Mouse (Mus musculus) spleen, adult 2 months (tissue): ENCODE measurements around the gene Ccdc183. TPM values are rescaled to one million over a fixed set of nuclear protein-coding genes. Genes with fewer than 3 reads are reported as not detected.

ENCODE experiments used
- DNase-seq, 2 experiments: peaks; one replicate each; pipeline versions ENCODE4 v3.0.0 to v3.0.0-alpha.2; 2012 to 2021; ENCODE audit warnings: low spot score in 2 of 2, low read depth in 1 of 2
- H3K27ac ChIP-seq: fragments of 200-500 bp; 2 replicates; pipeline ENCODE4 v1.5.1; 2012; ENCODE audit warnings: low read length, inconsistent platforms; ENCODE audit not compliant: insufficient read depth
- H3K27me3 ChIP-seq: fragments of 200-500 bp; 2 replicates; pipeline ENCODE4 v1.6.1; 2012; ENCODE audit warnings: mild to moderate bottlenecking, moderate library complexity, low read length, inconsistent platforms; ENCODE audit not compliant: control insufficient read depth, insufficient read depth
- H3K36me3 ChIP-seq: fragments of 200-500 bp; 2 replicates; pipeline ENCODE4 v1.6.1; 2012; ENCODE audit warnings: mild to moderate bottlenecking, low read length, inconsistent platforms; ENCODE audit not compliant: control insufficient read depth, insufficient read depth
- H3K4me1 ChIP-seq: fragments of 200-500 bp; 2 replicates; pipeline ENCODE4 v1.6.1; 2011; ENCODE audit warnings: inconsistent platforms; ENCODE audit not compliant: control insufficient read depth, insufficient read depth, insufficient read length
- H3K4me3 ChIP-seq: fragments of 200-500 bp; 2 replicates; pipeline ENCODE4 v1.5.1; 2011; ENCODE audit warnings: mild to moderate bottlenecking, inconsistent platforms; ENCODE audit not compliant: insufficient read depth, insufficient read length; ENCODE audit errors: extremely low read depth
- CTCF ChIP-seq: fragments of 200-500 bp; IDR thresholded peaks from 2 replicates; pipeline ENCODE4 v1.5.1; 2011; ENCODE audit warnings: mild to moderate bottlenecking, inconsistent platforms; ENCODE audit not compliant: insufficient read depth, insufficient read length, insufficient replicate concordance; ENCODE audit errors: extremely low read depth
- POLR2A ChIP-seq: fragments of 200-500 bp; IDR thresholded peaks from 2 replicates; pipeline ENCODE4 v1.6.1; 2011; ENCODE audit warnings: low read depth, low read length, inconsistent platforms
- WGBS: fragments of 180-500 bp; shearing (Covaris S2); methylation state at CpG from one replicate; pipeline ENCODE4 v1.1.7; 2018; 5-methylcytosine and 5-hydroxymethylcytosine counted together
- polyA plus RNA-seq: library from polyadenylated mRNA; depleted of rRNA; stranded (reverse); fragments of >200 nt; gene quantifications from 2 replicates; pipeline ENCODE4 v1.2.3, GENCODE M21; 2012

The Ccdc183 gene
- polyA plus RNA-seq, 1 experiment, result not detected

DNA sequence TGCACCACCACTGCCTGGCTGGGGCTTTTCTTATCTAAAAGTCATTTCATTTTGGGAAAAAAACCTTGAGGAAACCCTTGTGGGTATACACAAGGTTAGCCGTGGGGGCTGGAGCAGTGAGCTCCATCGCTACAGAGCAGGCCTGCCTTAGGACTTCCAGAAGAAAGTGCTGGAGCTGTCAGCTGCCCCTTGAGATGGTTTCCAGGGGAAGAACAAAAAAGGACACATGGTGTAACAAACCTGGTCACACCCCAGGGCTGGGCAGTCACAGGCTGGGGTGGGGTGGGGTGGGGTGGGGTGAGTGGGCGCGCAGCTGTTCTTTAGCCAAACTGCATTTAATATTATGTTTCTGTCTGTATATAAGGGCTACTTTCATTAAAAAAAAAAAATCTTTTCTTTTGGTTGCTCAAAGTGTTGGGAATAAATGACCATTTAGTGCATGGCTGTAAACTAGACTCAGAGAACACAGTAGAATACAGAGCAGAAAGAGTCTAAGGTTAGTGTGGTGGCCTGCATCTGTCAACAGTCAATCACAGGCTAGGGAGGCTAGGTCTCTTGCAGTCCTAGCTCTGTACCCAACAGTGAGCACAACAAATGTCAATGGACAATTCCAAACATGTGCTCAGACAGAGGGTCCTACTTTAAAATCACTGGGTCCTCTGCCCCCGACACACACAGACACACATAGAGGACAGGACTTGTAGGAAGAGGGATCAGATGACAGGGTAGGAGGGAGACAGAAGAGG is 20.5 kb downstream of the Ccdc183 start:
- Histone ChIP-seq H3K4me3 (no peak overlapping the region), H3K27ac (no peak overlapping the region), H3K27me3 (no peaks in the 10 kb centered on the region), H3K36me3 (peaks cover 40% of the 10 kb centered on the region), H3K4me1 (no peaks in the 10 kb centered on the region)
- no peak for TF ChIP-seq CTCF
- no peak for TF ChIP-seq POLR2A
- 94% methylated on average over 5 of the region's 5 CpGs for WGBS
- no peak for DNase-seq

DNA sequence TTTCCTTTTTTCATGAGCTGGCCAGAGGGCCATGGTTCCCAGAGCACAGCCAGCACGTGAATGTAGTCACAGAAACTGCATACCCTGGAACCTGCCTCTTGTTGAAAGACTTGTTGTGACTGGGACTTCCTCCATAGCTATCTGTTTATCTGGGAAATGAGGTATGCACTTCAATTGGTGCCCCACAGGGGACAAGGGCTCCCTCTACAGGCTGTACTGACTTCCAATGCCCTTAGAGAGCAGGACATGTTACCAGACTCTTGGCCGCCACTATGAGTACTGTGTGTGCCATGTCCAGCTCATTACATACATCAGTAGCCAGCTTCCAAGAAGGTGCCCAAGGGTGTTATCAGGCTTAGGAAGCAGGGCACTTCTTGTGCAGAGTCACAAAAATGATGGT is 25.6 kb downstream of the Ccdc183 start:
- TF ChIP-seq CTCF (peak; percentile 26; the same call in 1 of the 2 replicates), POLR2A (no peak)
- WGBS, result 72% methylated on average over 2 of the region's 2 CpGs
- Histone ChIP-seq H3K27ac (no peak overlapping the region), H3K4me3 (no peak overlapping the region), H3K27me3 (no peaks in the 10 kb centered on the region), H3K4me1 (no peaks in the 10 kb centered on the region), H3K36me3 (peaks cover 19% of the 10 kb centered on the region)
- DNase-seq, result peak in 1 of 2 experiments; percentile 33

DNA sequence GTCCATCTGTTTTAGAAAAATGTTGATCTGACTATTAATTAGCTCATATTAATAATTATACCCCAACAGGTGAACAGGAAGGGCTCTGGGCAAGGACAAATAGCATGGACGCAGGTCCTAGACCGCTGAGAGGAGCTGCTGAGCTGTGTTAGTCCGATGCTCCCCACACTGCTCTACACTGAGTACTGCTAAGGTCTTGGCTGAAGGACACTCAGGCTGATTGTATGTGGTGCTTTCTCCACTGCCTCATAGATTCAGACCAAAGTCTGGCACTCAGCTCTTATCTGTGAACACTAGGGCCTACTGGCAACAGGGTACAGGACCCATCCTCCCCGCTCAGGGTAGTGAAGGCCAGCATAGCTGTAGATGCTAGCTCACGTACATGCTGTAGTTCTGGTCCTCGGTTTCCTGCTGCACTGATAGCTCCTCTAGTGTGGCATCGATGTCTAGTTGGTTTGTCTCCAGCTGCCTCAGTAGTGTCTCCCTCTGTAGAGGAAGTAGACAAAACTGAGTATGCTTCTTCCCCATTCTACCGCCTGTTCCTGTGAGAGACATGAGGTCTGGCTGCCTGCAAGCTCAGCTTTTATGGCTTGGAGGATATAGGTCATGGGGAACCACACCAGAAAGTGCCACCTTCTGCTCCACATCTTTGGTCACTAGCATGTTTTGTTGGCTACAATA is 29.1 kb downstream of the Ccdc183 start:
- DNase-seq, result no peak
- no peak for TF ChIP-seq CTCF
- no peak for TF ChIP-seq POLR2A
- Histone ChIP-seq H3K4me3 (no peak overlapping the region), H3K27ac (no peak overlapping the region; the same call in 1 of the 2 replicates), H3K36me3 (peaks cover 11% of the 10 kb centered on the region), H3K27me3 (no peaks in the 10 kb centered on the region), H3K4me1 (no peaks in the 10 kb centered on the region)
- WGBS, result 78% methylated on average over 8 of the region's 8 CpGs

DNA sequence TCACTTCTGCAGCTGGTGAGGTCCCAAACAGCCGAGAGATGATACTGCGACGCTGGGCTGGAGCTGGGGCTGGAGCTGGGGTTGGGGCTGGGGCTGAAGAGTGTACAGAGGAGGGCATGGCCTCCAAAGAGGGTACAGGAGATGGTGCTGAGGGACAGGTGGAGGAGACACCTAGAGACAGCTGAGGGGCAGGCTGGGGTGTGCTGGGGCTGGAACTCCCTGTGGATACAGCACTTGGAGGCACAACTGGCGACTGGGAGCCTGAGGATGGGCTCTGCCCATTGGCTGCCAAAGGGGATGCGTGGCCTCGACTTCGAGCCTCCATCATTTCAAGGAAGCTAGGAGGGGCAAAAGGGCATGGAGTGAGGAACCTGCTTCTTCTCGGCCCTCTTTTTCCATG is 30.2 kb downstream of the Ccdc183 start:
- Histone ChIP-seq H3K4me3 (no peak overlapping the region), H3K4me1 (no peaks in the 10 kb centered on the region), H3K27me3 (no peaks in the 10 kb centered on the region), H3K27ac (no peak overlapping the region), H3K36me3 (peaks cover 9% of the 10 kb centered on the region)
- DNase-seq, result no peak
- 91% methylated on average over 8 of the region's 8 CpGs for WGBS
- TF ChIP-seq CTCF (no peak), POLR2A (no peak)

DNA sequence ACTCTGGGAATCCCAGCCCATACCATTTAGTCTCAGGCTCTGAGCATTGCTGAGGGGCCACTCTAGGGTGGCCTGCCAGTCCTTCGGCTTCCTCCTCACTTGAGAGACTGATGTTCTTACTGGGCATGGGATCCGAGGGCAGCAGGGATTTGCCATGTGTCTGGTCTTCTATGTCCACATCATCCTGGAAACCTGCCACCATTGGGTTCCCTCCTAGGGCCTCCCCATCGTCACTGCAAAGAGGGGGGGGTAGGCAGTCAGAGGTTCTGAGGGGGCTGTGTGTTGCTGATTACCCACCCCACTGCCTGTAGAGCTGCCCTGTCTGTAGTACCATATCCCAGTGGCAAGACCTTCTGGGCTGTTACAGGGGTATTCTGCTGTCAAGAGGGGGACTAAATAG is 31.9 kb downstream of the Ccdc183 start:
- Histone ChIP-seq H3K27ac (no peak overlapping the region), H3K36me3 (peaks cover 9% of the 10 kb centered on the region), H3K4me3 (no peak overlapping the region), H3K27me3 (no peaks in the 10 kb centered on the region), H3K4me1 (peaks cover 3% of the 10 kb centered on the region; the same call in 1 of the 2 replicates)
- TF ChIP-seq CTCF (no peak), POLR2A (no peak)
- 84% methylated on average over 3 of the region's 3 CpGs for WGBS
- DNase-seq, result no peak

DNA sequence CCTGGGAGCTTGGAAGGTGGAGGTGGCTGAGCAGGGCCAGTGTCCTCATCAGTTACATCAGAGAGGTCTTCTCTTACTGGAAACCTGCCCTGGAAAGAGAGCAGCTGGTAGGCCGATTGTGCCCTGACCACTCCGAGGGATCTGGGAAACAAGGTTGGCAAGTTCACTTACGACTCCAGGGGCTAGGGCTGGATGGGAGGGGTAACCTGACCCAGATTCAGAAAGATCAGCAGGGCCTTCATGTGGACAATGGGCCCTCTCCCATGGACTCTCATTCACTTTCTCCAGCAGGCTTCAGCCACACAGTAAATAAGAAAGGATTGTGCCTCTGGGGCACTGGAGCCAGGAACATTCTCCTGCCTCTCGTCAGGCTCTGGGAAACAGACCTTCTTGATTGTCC is 32.6 kb downstream of the Ccdc183 start:
- peaks cover 7% of the 10 kb centered on the region; the same call in 1 of the 2 replicates for H3K4me1 ChIP-seq
- peaks cover under 1% of the 10 kb centered on the region; the same call in 1 of the 2 replicates for H3K27me3 ChIP-seq
- 93% methylated on average over 4 of the region's 4 CpGs for WGBS
- no peak for DNase-seq
- H3K36me3 ChIP-seq, result peaks cover 9% of the 10 kb centered on the region
- H3K27ac ChIP-seq, result no peak overlapping the region
- TF ChIP-seq POLR2A, result no peak
- TF ChIP-seq CTCF, result no peak
- H3K4me3 ChIP-seq, result no peak overlapping the region

DNA sequence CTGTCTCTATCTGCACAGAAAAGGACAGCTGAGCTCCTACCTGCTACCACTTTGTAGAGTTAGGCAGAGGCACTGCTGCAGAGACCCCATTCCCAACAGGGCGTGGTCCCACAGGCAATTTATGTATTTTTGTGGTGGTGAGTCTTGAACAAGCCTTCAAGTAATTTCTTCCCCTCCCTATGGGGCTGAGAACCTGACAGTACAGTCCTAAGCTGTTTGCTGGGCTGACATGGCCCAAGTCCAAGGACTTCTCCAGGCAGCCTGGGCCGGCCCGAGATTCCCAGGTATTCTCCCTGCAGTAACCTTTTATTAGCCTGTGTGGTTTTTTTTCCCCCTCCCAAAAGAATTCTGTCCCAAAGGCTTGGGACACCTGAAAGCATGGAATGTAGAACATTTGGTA is 33.3 kb downstream of the Ccdc183 start:
- Histone ChIP-seq H3K4me1 (peaks cover 13% of the 10 kb centered on the region), H3K36me3 (peaks cover 9% of the 10 kb centered on the region), H3K27ac (no peak overlapping the region), H3K4me3 (no peak overlapping the region), H3K27me3 (peaks cover 7% of the 10 kb centered on the region; the same call in 1 of the 2 replicates)
- DNase-seq, result no peak
- TF ChIP-seq CTCF, result no peak
- no peak for TF ChIP-seq POLR2A
- WGBS, result 92% methylated on average over 3 of the region's 3 CpGs
